Mouse (Mus musculus): ENCODE measurements at regions not wholly inside any gene's neighbourhood (a gene's known extent, or its start where the extent isn't known, plus 50 kb on each side); places are given as distances from the start of the nearest gene placed in this dataset.

DNA sequence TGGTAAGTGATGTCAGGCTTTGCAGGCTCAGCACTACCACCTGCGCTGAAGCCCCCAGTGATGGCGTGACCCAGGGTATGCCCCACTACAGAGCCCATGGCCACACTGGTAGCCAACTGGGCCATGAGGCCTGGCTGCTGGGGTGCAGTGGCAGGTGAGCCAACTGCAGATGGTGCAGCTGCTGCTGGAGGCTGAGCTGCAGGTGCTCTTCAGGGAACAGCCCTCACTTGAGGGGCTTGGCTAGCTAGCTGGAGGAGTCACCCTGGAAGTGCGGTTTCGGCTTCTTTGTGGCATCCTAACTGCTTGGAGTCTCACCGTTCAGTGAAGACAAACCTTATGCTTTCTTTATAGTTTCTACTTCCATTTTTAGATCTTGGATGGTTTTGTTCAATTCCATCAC, 1714.9 kb upstream of the Impad1 start:
- H3K4me1 ChIP-seq: peaks cover 5% of the 10 kb centered on the region
- no peak overlapping the region for H3K4me3 ChIP-seq (replicated peaks)
- no peaks in the 10 kb centered on the region for H3K36me3 ChIP-seq (replicated peaks; ENCODE audit: low read length)
- H3K27me3 ChIP-seq (replicated peaks): peaks cover 4% of the 10 kb centered on the region
- TF ChIP-seq GATA1 (IDR thresholded peaks at IDR 0.05; ENCODE audit: borderline replicate concordance, low read length) (no peak), FLI1 (IDR thresholded peaks at IDR 0.05; ENCODE audit: low read length) (no peak)
- H3K9me3 ChIP-seq: no peaks in the 10 kb centered on the region

Data from megakaryocyte, embryonic 14.5 days (primary cell).